Mouse (Mus musculus) MEL (cell line): ENCODE measurements around the gene Ufm1. TPM values are rescaled to one million over a fixed set of nuclear protein-coding genes. Genes with fewer than 3 reads are reported as not detected.

Experiments used
- DNase-seq: peaks from one replicate; pipeline ENCODE4 v3.0.0; 2011; ENCODE audit warnings: low read depth, low spot score
- H3K27ac ChIP-seq: 2 replicates; pipeline ENCODE4 v1.5.1; 2012; ENCODE audit warnings: low read depth, mild to moderate bottlenecking, control low read depth, low read length, moderate library complexity; ENCODE audit not compliant: control insufficient read depth
- H3K27me3 ChIP-seq, 2 experiments: fragments of 150-350 bp in 1 of 2; sonication (generic) in 1 of 2; 2 replicates each; pipeline ENCODE4 v1.6.1; 2012; ENCODE audit warnings: low read length in 2 of 2, mild to moderate bottlenecking in 2 of 2, improper control_type of control experiment in 1 of 2, moderate library complexity in 1 of 2; ENCODE audit not compliant: insufficient read depth in 2 of 2, control insufficient read depth in 1 of 2
- H3K36me3 ChIP-seq, 2 experiments: 2 replicates each; pipeline ENCODE4 v1.6.1; 2012 to 2014; ENCODE audit warnings: low read length in 2 of 2, improper control_type of control experiment in 1 of 2, inconsistent platforms in 1 of 2, mild to moderate bottlenecking in 1 of 2; ENCODE audit not compliant: insufficient read depth in 2 of 2, control insufficient read depth in 1 of 2
- H3K4me1 ChIP-seq, 2 experiments: fragments of 150-350 bp in 1 of 2; sonication (generic) in 1 of 2; 2 replicates each; pipeline ENCODE4 v1.6.1; 2012; ENCODE audit warnings: low read length in 2 of 2, improper control_type of control experiment in 1 of 2, mild to moderate bottlenecking in 1 of 2; ENCODE audit not compliant: insufficient read depth in 2 of 2, control insufficient read depth in 1 of 2
- H3K4me3 ChIP-seq, 2 experiments: fragments of 150-350 bp in 1 of 2; sonication (generic) in 1 of 2; 2 replicates each; pipeline ENCODE4 v1.5.1; 2012; ENCODE audit warnings: low read depth in 2 of 2, low read length in 2 of 2, mild to moderate bottlenecking in 2 of 2, moderate library complexity in 2 of 2, control low read depth in 1 of 2, improper control_type of control experiment in 1 of 2; ENCODE audit not compliant: control insufficient read depth in 1 of 2, insufficient read depth in 1 of 2
- H3K79me2 ChIP-seq: 2 replicates; pipeline ENCODE4 v1.6.1; 2012; ENCODE audit warnings: mild to moderate bottlenecking, low read length, moderate library complexity; ENCODE audit not compliant: control insufficient read depth, poor library complexity, insufficient read depth
- H3K9ac ChIP-seq: 2 replicates; pipeline ENCODE4 v1.6.1; 2012; ENCODE audit warnings: low read depth, mild to moderate bottlenecking, control low read depth, low read length, moderate library complexity; ENCODE audit not compliant: control insufficient read depth, poor library complexity, severe bottlenecking
- H3K9me3 ChIP-seq: fragments of 150-350 bp; sonication (generic); replicated peaks from 2 replicates; pipeline ENCODE4 v1.6.1; 2012; ENCODE audit warnings: mild to moderate bottlenecking, low read length, improper control_type of control experiment, moderate library complexity; ENCODE audit not compliant: insufficient read depth
- BHLHE40 ChIP-seq: IDR thresholded peaks from 2 replicates; pipeline ENCODE4 v1.6.1; 2012; ENCODE audit warnings: low read depth, mild to moderate bottlenecking, inconsistent platforms, low read length, improper control_type of control experiment, borderline replicate concordance
- CHD1 ChIP-seq: IDR thresholded peaks from 2 replicates; pipeline ENCODE4 v1.6.1; 2012; ENCODE audit warnings: low read depth, mild to moderate bottlenecking, inconsistent platforms, low read length, improper control_type of control experiment
- CHD2 ChIP-seq: IDR thresholded peaks from 2 replicates; pipeline ENCODE4 v1.6.1; 2011; ENCODE audit warnings: low read length, improper control_type of control experiment
- CTCF ChIP-seq, 3 experiments: IDR thresholded peaks in 2 of 3; conservative IDR thresholded peaks in 1 of 3; 2 replicates each; pipeline ENCODE4 v1.5.1; 2011 to 2012; ENCODE audit warnings: low read length in 3 of 3, low read depth in 2 of 3, mild to moderate bottlenecking in 2 of 3, improper control_type of control experiment in 1 of 3, inconsistent platforms in 1 of 3, mixed read lengths in 1 of 3, moderate library complexity in 1 of 3; ENCODE audit not compliant: control insufficient read depth in 1 of 3, insufficient read depth in 1 of 3, poor library complexity in 1 of 3, severe bottlenecking in 1 of 3
- E2F4 ChIP-seq: IDR thresholded peaks from 2 replicates; pipeline ENCODE4 v1.6.1; 2011; ENCODE audit warnings: low read depth, low read length, improper control_type of control experiment, borderline replicate concordance
- ELF1 ChIP-seq: IDR thresholded peaks from 2 replicates; pipeline ENCODE4 v1.6.1; 2014; ENCODE audit warnings: low read depth, mild to moderate bottlenecking, inconsistent platforms, low read length, improper control_type of control experiment, moderate library complexity
- ETS1 ChIP-seq: IDR thresholded peaks from 2 replicates; pipeline ENCODE4 v1.6.1; 2012; ENCODE audit warnings: low read depth, mild to moderate bottlenecking, inconsistent platforms, low read length, improper control_type of control experiment, moderate library complexity
- GATA1 ChIP-seq: IDR thresholded peaks from 2 replicates; pipeline ENCODE4 v1.6.1; 2011; ENCODE audit warnings: low read depth, low read length, improper control_type of control experiment
- JUND ChIP-seq: IDR thresholded peaks from 2 replicates; pipeline ENCODE4 v1.6.1; 2011; ENCODE audit warnings: low read depth, mild to moderate bottlenecking, improper control_type of control experiment, low read length
- MAX ChIP-seq: IDR thresholded peaks from 2 replicates; pipeline ENCODE4 v1.6.1; 2011; ENCODE audit warnings: low read length, improper control_type of control experiment
- MAZ ChIP-seq: IDR thresholded peaks from 2 replicates; pipeline ENCODE4 v1.6.1; 2012; ENCODE audit warnings: low read depth, mild to moderate bottlenecking, inconsistent platforms, low read length, improper control_type of control experiment
- MYB ChIP-seq: IDR thresholded peaks from 2 replicates; pipeline ENCODE4 v1.6.1; 2011; ENCODE audit warnings: mild to moderate bottlenecking, low read depth, low read length, improper control_type of control experiment
- NRF1 ChIP-seq: IDR thresholded peaks from 2 replicates; pipeline ENCODE4 v1.6.1; 2014; ENCODE audit warnings: low read depth, mild to moderate bottlenecking, inconsistent platforms, low read length, improper control_type of control experiment, moderate library complexity; ENCODE audit not compliant: poor library complexity, insufficient read depth, severe bottlenecking
- POLR2A ChIP-seq, 2 experiments: IDR thresholded peaks; 2 replicates each; pipeline ENCODE4 v1.6.1; 2011 to 2012; ENCODE audit warnings: low read length in 2 of 2, mild to moderate bottlenecking in 2 of 2, control low read depth in 1 of 2, improper control_type of control experiment in 1 of 2, low read depth in 1 of 2, moderate library complexity in 1 of 2; ENCODE audit not compliant: control insufficient read depth in 1 of 2, insufficient read depth in 1 of 2, poor library complexity in 1 of 2
- POLR2AphosphoS5 ChIP-seq: IDR thresholded peaks from 2 replicates; pipeline ENCODE4 v1.6.1; 2012; ENCODE audit warnings: low read depth, borderline replicate concordance, mild to moderate bottlenecking, inconsistent platforms, low read length, moderate library complexity, mixed read lengths
- RAD21 ChIP-seq: IDR thresholded peaks from 2 replicates; pipeline ENCODE4 v1.6.1; 2011; ENCODE audit warnings: mild to moderate bottlenecking, low read depth, low read length, improper control_type of control experiment
- SMC3 ChIP-seq: IDR thresholded peaks from 2 replicates; pipeline ENCODE4 v1.6.1; 2011; ENCODE audit warnings: low read depth, low read length, improper control_type of control experiment
- TBP ChIP-seq: IDR thresholded peaks from 2 replicates; pipeline ENCODE4 v1.8.0; 2011; ENCODE audit warnings: low read depth, low read length, improper control_type of control experiment
- USF1 ChIP-seq: IDR thresholded peaks from 2 replicates; pipeline ENCODE4 v1.6.1; 2014; ENCODE audit warnings: low read depth, mild to moderate bottlenecking, inconsistent platforms, low read length, improper control_type of control experiment, moderate library complexity
- USF2 ChIP-seq, 2 experiments: IDR thresholded peaks; 2 replicates each; pipeline ENCODE4 v1.6.1; 2011 to 2012; ENCODE audit warnings: improper control_type of control experiment in 2 of 2, low read length in 2 of 2, borderline replicate concordance in 1 of 2, inconsistent platforms in 1 of 2, low read depth in 1 of 2, mild to moderate bottlenecking in 1 of 2; ENCODE audit not compliant: insufficient read depth in 1 of 2
- ZKSCAN1 ChIP-seq: IDR thresholded peaks from 2 replicates; pipeline ENCODE4 v1.6.1; 2012; ENCODE audit warnings: low read depth, mild to moderate bottlenecking, inconsistent platforms, low read length, improper control_type of control experiment, moderate library complexity
- ZNF384 ChIP-seq: IDR thresholded peaks from 2 replicates; pipeline ENCODE4 v1.6.1; 2012; ENCODE audit warnings: low read depth, mild to moderate bottlenecking, inconsistent platforms, low read length, improper control_type of control experiment
- polyA plus RNA-seq, 2 experiments: library from polyadenylated mRNA; stranded (reverse) in 1 of 2; unstranded in 1 of 2; fragments of >175 nt in 1 of 2; fragments of >200 nt in 1 of 2; gene quantifications; 2 replicates each; pipeline versions ENCODE4 v1.2.1 to v1.2.4; 2012; ENCODE audit warnings: low replicate concordance in 2 of 2, low read depth in 1 of 2; ENCODE audit not compliant: insufficient read length in 2 of 2, insufficient read depth in 1 of 2, missing spikeins in 1 of 2
- total RNA-seq: library from RNA; depleted of rRNA; stranded (reverse); fragments of 300-350 nt; gene quantifications from 2 replicates; pipeline ENCODE4 v1.2.3, GENCODE M21; 2012

Ufm1 gene
- total and polyA plus RNA-seq, 3 experiments, result 77.5 to 79.7 TPM; not detected in 1

- TF ChIP-seq POLR2AphosphoS5, result no peak
- TF ChIP-seq ETS1, result no peak
- no peak for TF ChIP-seq GATA1
- no peak for TF ChIP-seq ZKSCAN1
- TF ChIP-seq, all 39 proteins: peak for 11
Measured at GRCm38 (mm10) chr3:53863383-53864220, at the start of gene Ufm1 (continued).

- no peaks in the 10 kb centered on the region for H3K36me3 ChIP-seq
- H3K4me1 ChIP-seq, result no peaks in the 10 kb centered on the region
- no peak overlapping the region for H3K27ac ChIP-seq
- H3K9ac ChIP-seq, result no peak overlapping the region
- H3K4me3 ChIP-seq, result no peak overlapping the region
- TF ChIP-seq ELF1 (no peak), GATA1 (no peak), JUND (no peak), MAZ (no peak), BHLHE40 (no peak), CHD2 (no peak), MAX (no peak)
- H3K27me3 ChIP-seq, result no peaks in the 10 kb centered on the region
- DNase-seq, result no peak
- no peaks in the 10 kb centered on the region for H3K9me3 ChIP-seq
- no peaks in the 10 kb centered on the region for H3K79me2 ChIP-seq
Measured at GRCm38 (mm10) chr3:53890619-53891540, 27.2 kb upstream of the Ufm1 start.

GRCm38 (mm10) chr3:53871596-53871995 is 8.0 kb upstream of the Ufm1 start:
- Histone ChIP-seq H3K27me3 (peaks cover 0 to 4% of the 10 kb centered on the region in 2 experiments; a peak in 1 of 4 replicates), H3K36me3 (no peaks in the 10 kb centered on the region), H3K27ac (no peak overlapping the region), H3K9me3 (no peaks in the 10 kb centered on the region), H3K9ac (no peak overlapping the region), H3K4me1 (no peaks in the 10 kb centered on the region), H3K79me2 (no peaks in the 10 kb centered on the region), H3K4me3 (no peak overlapping the region)
- no peak for DNase-seq
- TF ChIP-seq ELF1 (no peak), POLR2A (IDR thresholded peaks at IDR 0.05; ENCODE audit: control insufficient read depth in 1 of 2, insufficient read depth in 1 of 2, low read depth in 1 of 2, low read length in 2 of 2, poor library complexity in 1 of 2) (no peak), CTCF (IDR thresholded peaks at IDR 0.05 in 2 of 3, conservative IDR thresholded peaks at IDR 0.05 in 1 of 3; ENCODE audit: control insufficient read depth in 1 of 3, insufficient read depth in 1 of 3, low read depth in 2 of 3, low read length in 3 of 3, poor library complexity in 1 of 3, severe bottlenecking in 1 of 3) (no peak), USF2 (IDR thresholded peaks at IDR 0.05; ENCODE audit: borderline replicate concordance in 1 of 2, insufficient read depth in 1 of 2, low read depth in 1 of 2, low read length in 2 of 2) (no peak), E2F4 (no peak), CHD2 (no peak), USF1 (no peak), NRF1 (no peak), MYB (no peak), BHLHE40 (no peak), ZKSCAN1 (no peak), ZNF384 (no peak), SMC3 (no peak), TBP (no peak), CHD1 (no peak), RAD21 (no peak)
